Mouse (Mus musculus) C2C12 (cell line): ENCODE data around the gene Asic2.

ENCODE experiments used
- CEBPB ChIP-seq: IDR thresholded peaks from one replicate; pipeline ENCODE4 v1.6.1; 2011; ENCODE audit warnings: low read depth, mild to moderate bottlenecking, control low read depth, moderate library complexity
- CTCF ChIP-seq: IDR thresholded peaks from one replicate; pipeline ENCODE4 v1.5.1; 2011; ENCODE audit not compliant: control insufficient read depth, insufficient read depth, insufficient read length
- FOSL1 ChIP-seq: IDR thresholded peaks from one replicate; pipeline ENCODE4 v1.8.0; 2011; ENCODE audit warnings: mild to moderate bottlenecking, low read length; ENCODE audit not compliant: poor library complexity, insufficient read depth, severe bottlenecking
- MAX ChIP-seq: IDR thresholded peaks from one replicate; pipeline ENCODE4 v1.6.1; 2011; ENCODE audit warnings: mild to moderate bottlenecking, control low read depth
- USF1 ChIP-seq: IDR thresholded peaks from one replicate; pipeline ENCODE4 v1.6.1; 2011; ENCODE audit warnings: low read depth, mild to moderate bottlenecking, control low read depth, moderate library complexity

DNA sequence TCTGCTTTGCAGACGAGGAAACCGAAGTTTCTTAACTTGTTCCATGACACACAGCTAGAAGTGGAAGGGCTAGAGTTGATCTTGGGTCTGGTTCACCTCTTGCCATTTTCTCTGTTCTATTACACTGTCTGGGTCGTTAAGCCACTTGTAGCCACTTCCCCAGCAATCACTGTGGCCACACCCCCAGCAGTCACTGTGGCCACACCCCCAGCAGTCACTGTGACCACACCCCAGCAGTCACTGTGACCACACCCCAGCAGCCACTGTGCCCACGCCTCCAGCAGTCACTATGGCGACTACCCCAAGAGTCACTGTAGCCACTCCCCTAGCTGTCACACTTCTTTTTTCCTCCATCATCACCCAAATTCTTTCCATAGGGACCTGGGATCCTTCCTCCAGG is 1000.7 kb downstream of the Asic2 start:
- no peak for TF ChIP-seq CTCF
- TF ChIP-seq USF1: no peak
- no peak for TF ChIP-seq MAX
- TF ChIP-seq CEBPB: no peak
- no peak for TF ChIP-seq FOSL1
